Mouse (Mus musculus) kidney, adult 2 months (tissue): ENCODE measurements around the gene Spaca9.

Source experiments
- CTCF ChIP-seq: fragments of 200-500 bp; conservative IDR thresholded peaks from 2 replicates; pipeline ENCODE4 v1.5.1; 2011; ENCODE audit warnings: low read depth, mild to moderate bottlenecking, control low read depth, low read length, moderate library complexity, mixed read lengths; ENCODE audit not compliant: insufficient read depth, insufficient read length
- POLR2A ChIP-seq: fragments of 200-500 bp; IDR thresholded peaks from one replicate; pipeline ENCODE4 v1.6.1; 2011; ENCODE audit warnings: low read depth, low read length, control low read depth

DNA sequence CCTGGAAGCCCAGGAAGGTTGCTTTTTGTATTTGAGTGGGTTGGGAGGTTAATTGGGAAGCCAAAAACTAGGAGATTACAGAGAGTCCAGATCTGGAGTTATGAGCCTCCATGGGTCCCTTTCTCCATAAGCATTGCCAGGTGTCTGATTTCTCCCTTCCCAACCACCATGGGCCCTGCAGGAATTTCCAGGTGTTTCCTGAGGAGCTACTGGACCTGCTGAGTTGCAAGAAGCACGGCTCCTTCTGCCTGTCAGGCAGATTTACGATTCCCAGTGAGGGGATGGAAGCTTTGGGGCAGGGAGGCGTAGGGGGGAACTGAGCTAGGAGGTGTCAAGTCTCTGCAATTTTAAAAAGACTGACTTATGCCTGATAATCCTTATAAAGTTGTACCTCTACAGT is 33.7 kb downstream of the Spaca9 start:
- no peak for TF ChIP-seq CTCF
- no peak for TF ChIP-seq POLR2A
